Mouse (Mus musculus): ENCODE measurements around the gene Agmat. TPM values are rescaled to one million over a fixed set of nuclear protein-coding genes. Genes with fewer than 3 reads are reported as not detected.

The Agmat gene
- total and polyA plus RNA-seq, 2 experiments from 2014 or later = not detected

- H3K9ac ChIP-seq = no peak overlapping the region
- H3K4me3 ChIP-seq (ENCODE audit: low read depth, low read length) = no peak overlapping the region
- H3K27ac ChIP-seq (ENCODE audit: low read depth, low read length) = no peak overlapping the region
- H3K4me2 ChIP-seq (ENCODE audit: low read depth) = no peak overlapping the region
- no peaks in the 10 kb centered on the region for H3K27me3 ChIP-seq (ENCODE audit: insufficient read depth, low read length)
- H3K9me3 ChIP-seq (ENCODE audit: low read length) = no peaks in the 10 kb centered on the region
- H3K36me3 ChIP-seq (ENCODE audit: insufficient read depth) = peaks cover 47% of the 10 kb centered on the region
- ATAC-seq (no peak), DNase-seq (no peak)
- no peak for TF ChIP-seq CTCF (IDR thresholded peaks at IDR 0.05; ENCODE audit: low read depth)
- peaks cover 6% of the 10 kb centered on the region; the same call in 1 of the 2 replicates for H3K4me1 ChIP-seq (ENCODE audit: insufficient read depth)
- WGBS = 54% methylated on average over 6 of the region's 6 CpGs
Observed at GRCm38 (mm10) chr4:141787046-141787445, 40.6 kb downstream of the Agmat start.

GRCm38 (mm10) chr4:141787462-141787861 lies 41.0 kb downstream of the Agmat start:
- no peak overlapping the region for H3K4me2 ChIP-seq (ENCODE audit: low read depth)
- no peak overlapping the region for H3K4me3 ChIP-seq (ENCODE audit: low read depth, low read length)
- H3K4me1 ChIP-seq (ENCODE audit: insufficient read depth) = peaks cover 6% of the 10 kb centered on the region; the same call in 1 of the 2 replicates
- no peak overlapping the region for H3K9ac ChIP-seq
- peaks cover 43% of the 10 kb centered on the region for H3K36me3 ChIP-seq (ENCODE audit: insufficient read depth)
- 89% methylated on average over 7 of the region's 7 CpGs for WGBS
- no peaks in the 10 kb centered on the region for H3K27me3 ChIP-seq (ENCODE audit: insufficient read depth, low read length)
- TF ChIP-seq CTCF (IDR thresholded peaks at IDR 0.05; ENCODE audit: low read depth) = no peak
- H3K9me3 ChIP-seq (ENCODE audit: low read length) = no peaks in the 10 kb centered on the region
- ATAC-seq (no peak), DNase-seq (no peak)
- no peak overlapping the region for H3K27ac ChIP-seq (ENCODE audit: low read depth, low read length)

GRCm38 (mm10) chr4:141789564-141790218 lies 43.2 kb downstream of the Agmat start:
- peak overlapping the region; percentile 82 for H3K4me3 ChIP-seq (ENCODE audit: low read depth, low read length)
- 55% methylated on average over 3 of the region's 3 CpGs for WGBS
- peaks cover 6% of the 10 kb centered on the region; the same call in 1 of the 2 replicates for H3K4me1 ChIP-seq (ENCODE audit: insufficient read depth)
- H3K27me3 ChIP-seq (ENCODE audit: insufficient read depth, low read length) = no peaks in the 10 kb centered on the region
- no peaks in the 10 kb centered on the region for H3K9me3 ChIP-seq (ENCODE audit: low read length)
- peaks cover 23% of the 10 kb centered on the region for H3K36me3 ChIP-seq (ENCODE audit: insufficient read depth)
- TF ChIP-seq CTCF (IDR thresholded peaks at IDR 0.05; ENCODE audit: low read depth) = no peak
- H3K9ac ChIP-seq = peak overlapping the region; percentile 84
- peak overlapping the region; percentile 77 for H3K4me2 ChIP-seq (ENCODE audit: low read depth)
- DNase-seq (peak; percentile 4), ATAC-seq (no peak)
- peak overlapping the region; percentile 69 for H3K27ac ChIP-seq (ENCODE audit: low read depth, low read length)

GRCm38 (mm10) chr4:141790524-141790990 lies 44.1 kb downstream of the Agmat start, which contains the start of gene Dnajc16:
Gene Dnajc16, minus strand, starts transcription at chr4:141790931.
- H3K36me3 ChIP-seq (ENCODE audit: insufficient read depth) = peaks cover 17% of the 10 kb centered on the region
- peak; percentile 91 for ATAC-seq
- peak within 1 kb of the TSS; percentile 84 for H3K9ac ChIP-seq
- peak within 1 kb of the TSS; percentile 69 for H3K27ac ChIP-seq (ENCODE audit: low read depth, low read length)
- no peaks in the 10 kb centered on the region for H3K27me3 ChIP-seq (ENCODE audit: insufficient read depth, low read length)
- DNase-seq = peak; percentile 100
- H3K4me3 ChIP-seq (ENCODE audit: low read depth, low read length) = peak within 1 kb of the TSS; percentile 82
- under 1% methylated on average over 42 of the region's 42 CpGs for WGBS
- H3K4me2 ChIP-seq (ENCODE audit: low read depth) = peak within 1 kb of the TSS; percentile 77
- H3K9me3 ChIP-seq (ENCODE audit: low read length) = no peaks in the 10 kb centered on the region
- TF ChIP-seq CTCF (IDR thresholded peaks at IDR 0.05; ENCODE audit: low read depth) = peak; percentile 42
- H3K4me1 ChIP-seq (ENCODE audit: insufficient read depth) = peaks cover 14% of the 10 kb centered on the region

GRCm38 (mm10) chr4:141791486-141791885 lies 45.0 kb downstream of the Agmat start:
- no peak overlapping the region for H3K27ac ChIP-seq (ENCODE audit: low read depth, low read length)
- peaks cover 12% of the 10 kb centered on the region for H3K36me3 ChIP-seq (ENCODE audit: insufficient read depth)
- DNase-seq = no peak
- H3K4me3 ChIP-seq (ENCODE audit: low read depth, low read length) = no peak overlapping the region
- ATAC-seq = no peak
- no peak overlapping the region for H3K4me2 ChIP-seq (ENCODE audit: low read depth)
- H3K4me1 ChIP-seq (ENCODE audit: insufficient read depth) = peaks cover 15% of the 10 kb centered on the region
- WGBS = 94% methylated on average over 7 of the region's 7 CpGs
- no peak overlapping the region for H3K9ac ChIP-seq
- no peak for TF ChIP-seq CTCF (IDR thresholded peaks at IDR 0.05; ENCODE audit: low read depth)
- H3K9me3 ChIP-seq (ENCODE audit: low read length) = no peaks in the 10 kb centered on the region
- no peaks in the 10 kb centered on the region for H3K27me3 ChIP-seq (ENCODE audit: insufficient read depth, low read length)

GRCm38 (mm10) chr4:141791951-141792350 lies 45.5 kb downstream of the Agmat start:
- no peak overlapping the region for H3K4me3 ChIP-seq (ENCODE audit: low read depth, low read length)
- H3K4me1 ChIP-seq (ENCODE audit: insufficient read depth) = peaks cover 15% of the 10 kb centered on the region
- DNase-seq = no peak
- no peak overlapping the region for H3K4me2 ChIP-seq (ENCODE audit: low read depth)
- ATAC-seq = no peak
- peaks cover 13% of the 10 kb centered on the region for H3K36me3 ChIP-seq (ENCODE audit: insufficient read depth)
- H3K9me3 ChIP-seq (ENCODE audit: low read length) = no peaks in the 10 kb centered on the region
- no peak overlapping the region for H3K27ac ChIP-seq (ENCODE audit: low read depth, low read length)
- TF ChIP-seq CTCF (IDR thresholded peaks at IDR 0.05; ENCODE audit: low read depth) = no peak
- no peaks in the 10 kb centered on the region for H3K27me3 ChIP-seq (ENCODE audit: insufficient read depth, low read length)
- no peak overlapping the region for H3K9ac ChIP-seq
- 93% methylated on average over 8 of the region's 8 CpGs for WGBS

- DNase-seq (no peak), ATAC-seq (no peak)
- peak overlapping the region; percentile 77 for H3K9ac ChIP-seq
- no peaks in the 10 kb centered on the region for H3K9me3 ChIP-seq (ENCODE audit: low read length)
- peak overlapping the region; percentile 91 for H3K27ac ChIP-seq (ENCODE audit: low read depth, low read length)
- H3K4me2 ChIP-seq (ENCODE audit: low read depth) = peak overlapping the region; percentile 54
- H3K4me1 ChIP-seq (ENCODE audit: insufficient read depth) = peaks cover 15% of the 10 kb centered on the region
- H3K4me3 ChIP-seq (ENCODE audit: low read depth, low read length) = peak overlapping the region; percentile 73
- H3K36me3 ChIP-seq (ENCODE audit: insufficient read depth) = peaks cover 13% of the 10 kb centered on the region
- H3K27me3 ChIP-seq (ENCODE audit: insufficient read depth, low read length) = no peaks in the 10 kb centered on the region
- no peak for TF ChIP-seq CTCF (IDR thresholded peaks at IDR 0.05; ENCODE audit: low read depth)
- 10% methylated on average over 10 of the region's 10 CpGs for WGBS
Observed at GRCm38 (mm10) chr4:141792554-141793281, 46.2 kb downstream of the Agmat start.
